Mouse (Mus musculus): ENCODE measurements around the gene Antxr1.

GRCm38 (mm10) chr6:87334361-87335090 is 1.1 kb downstream of the Antxr1 start:
- TF ChIP-seq CTCF (IDR thresholded peaks at IDR 0.05; ENCODE audit: low read depth) (no peak), EP300 (IDR thresholded peaks at IDR 0.05; ENCODE audit: low read depth) (no peak)
